Mouse (Mus musculus) ES-Bruce4 (cell line): ENCODE results near the gene Hcn2. TPM values are rescaled to one million over a fixed set of nuclear protein-coding genes. Genes with fewer than 3 reads are reported as not detected.

Source experiments
- H3K27ac ChIP-seq: 2 replicates; pipeline ENCODE4 v1.5.1; 2012; ENCODE audit warnings: low read length, inconsistent platforms; ENCODE audit not compliant: insufficient read depth
- H3K27me3 ChIP-seq: 2 replicates; pipeline ENCODE4 v1.6.1; 2012; ENCODE audit warnings: mild to moderate bottlenecking, low read length, inconsistent platforms; ENCODE audit not compliant: control insufficient read depth, poor library complexity, insufficient read depth, severe bottlenecking
- H3K36me3 ChIP-seq: 2 replicates; pipeline ENCODE4 v1.6.1; 2012; ENCODE audit warnings: inconsistent platforms, mild to moderate bottlenecking, low read length, moderate library complexity; ENCODE audit not compliant: control insufficient read depth, poor library complexity, insufficient read depth, severe bottlenecking
- H3K4me1 ChIP-seq: one replicate; pipeline ENCODE4 v1.8.1; 2011; ENCODE audit warnings: low read length; ENCODE audit not compliant: control insufficient read depth, insufficient read depth
- H3K4me3 ChIP-seq: 2 replicates; pipeline ENCODE4 v1.5.1; 2011; ENCODE audit warnings: low read depth, mild to moderate bottlenecking, low read length
- H3K9ac ChIP-seq: 2 replicates; pipeline ENCODE4 v1.6.1; 2012; ENCODE audit warnings: low read depth, mild to moderate bottlenecking, inconsistent platforms; ENCODE audit not compliant: poor library complexity, severe bottlenecking
- H3K9me3 ChIP-seq: replicated peaks from 2 replicates; pipeline ENCODE4 v1.6.1; 2012; ENCODE audit warnings: mild to moderate bottlenecking, low read length, inconsistent platforms; ENCODE audit not compliant: control insufficient read depth, poor library complexity, insufficient read depth, severe bottlenecking
- CTCF ChIP-seq: IDR thresholded peaks from one replicate; pipeline ENCODE4 v1.8.1; 2011; ENCODE audit warnings: low read depth, low read length
- EP300 ChIP-seq: IDR thresholded peaks from 2 replicates; pipeline ENCODE4 v1.6.1; 2011; ENCODE audit warnings: low read depth, low read length; ENCODE audit not compliant: insufficient read depth
- POLR2A ChIP-seq: IDR thresholded peaks from one replicate; pipeline ENCODE4 v1.8.1; 2011; ENCODE audit warnings: low read length; ENCODE audit not compliant: insufficient read depth
- polyA plus RNA-seq: library from polyadenylated mRNA; stranded (reverse); fragments of >200 nt; gene quantifications from 2 replicates; pipeline ENCODE4 v1.2.4, GENCODE M21; 2011; ENCODE audit warnings: low read depth; ENCODE audit not compliant: missing spikeins, insufficient read depth, insufficient read length

The Hcn2 gene
- polyA plus RNA-seq, 1 experiment, result 7.3 TPM

GRCm38 (mm10) chr10:79681591-79682245 is 34.7 kb upstream of the Hcn2 start, which contains the start of gene Cdc34:
Cdc34 (plus strand) TSS chr10:79682195.
- Histone ChIP-seq H3K27ac (peak within 1 kb of the TSS; percentile 72), H3K36me3 (peaks cover 28% of the 10 kb centered on the region), H3K27me3 (no peaks in the 10 kb centered on the region), H3K4me3 (peak within 1 kb of the TSS; percentile 93), H3K9me3 (no peaks in the 10 kb centered on the region), H3K4me1 (peaks cover 1% of the 10 kb centered on the region), H3K9ac (peak within 1 kb of the TSS; percentile 83)
- TF ChIP-seq CTCF (no peak), EP300 (no peak), POLR2A (peak; percentile 53)

GRCm38 (mm10) chr10:79682551-79682915 is 33.9 kb upstream of the Hcn2 start:
- Histone ChIP-seq H3K36me3 (peaks cover 36% of the 10 kb centered on the region), H3K27me3 (no peaks in the 10 kb centered on the region), H3K4me3 (peak overlapping the region; percentile 93), H3K27ac (peak overlapping the region; percentile 52), H3K4me1 (peaks cover 1% of the 10 kb centered on the region), H3K9me3 (no peaks in the 10 kb centered on the region), H3K9ac (peak overlapping the region; percentile 83)
- TF ChIP-seq EP300 (no peak), CTCF (no peak), POLR2A (no peak)

- Histone ChIP-seq H3K9ac (peak overlapping the region; percentile 83), H3K9me3 (no peaks in the 10 kb centered on the region), H3K4me3 (peak overlapping the region; percentile 93), H3K36me3 (peaks cover 37% of the 10 kb centered on the region), H3K4me1 (peaks cover 1% of the 10 kb centered on the region), H3K27ac (peak overlapping the region; percentile 52), H3K27me3 (no peaks in the 10 kb centered on the region)
- TF ChIP-seq EP300, result no peak
- peak; percentile 60 for TF ChIP-seq CTCF
Measured at GRCm38 (mm10) chr10:79682916-79683582, 33.4 kb upstream of the Hcn2 start.

GRCm38 (mm10) chr10:79683726-79684640 is 32.5 kb upstream of the Hcn2 start:
- Histone ChIP-seq H3K36me3 (peaks cover 44% of the 10 kb centered on the region), H3K27ac (peak overlapping the region; percentile 58), H3K9me3 (no peaks in the 10 kb centered on the region), H3K4me1 (peaks cover 1% of the 10 kb centered on the region), H3K9ac (peak overlapping the region; percentile 83), H3K4me3 (peak overlapping the region; percentile 93), H3K27me3 (no peaks in the 10 kb centered on the region)
- no peak for TF ChIP-seq EP300
- no peak for TF ChIP-seq POLR2A
- TF ChIP-seq CTCF, result no peak

- Histone ChIP-seq H3K27me3 (no peaks in the 10 kb centered on the region), H3K27ac (no peak overlapping the region), H3K4me3 (no peak overlapping the region), H3K9ac (no peak overlapping the region), H3K9me3 (no peaks in the 10 kb centered on the region), H3K4me1 (peaks cover 1% of the 10 kb centered on the region), H3K36me3 (peaks cover 44% of the 10 kb centered on the region)
- no peak for TF ChIP-seq EP300
- no peak for TF ChIP-seq POLR2A
- no peak for TF ChIP-seq CTCF
Measured at GRCm38 (mm10) chr10:79684770-79685600, 31.4 kb upstream of the Hcn2 start.
